Mouse (Mus musculus): ENCODE measurements at regions not wholly inside any gene's neighbourhood (a gene's known extent, or its start where the extent isn't known, plus 50 kb on each side); places are given as distances from the start of the nearest gene placed in this dataset.

DNA sequence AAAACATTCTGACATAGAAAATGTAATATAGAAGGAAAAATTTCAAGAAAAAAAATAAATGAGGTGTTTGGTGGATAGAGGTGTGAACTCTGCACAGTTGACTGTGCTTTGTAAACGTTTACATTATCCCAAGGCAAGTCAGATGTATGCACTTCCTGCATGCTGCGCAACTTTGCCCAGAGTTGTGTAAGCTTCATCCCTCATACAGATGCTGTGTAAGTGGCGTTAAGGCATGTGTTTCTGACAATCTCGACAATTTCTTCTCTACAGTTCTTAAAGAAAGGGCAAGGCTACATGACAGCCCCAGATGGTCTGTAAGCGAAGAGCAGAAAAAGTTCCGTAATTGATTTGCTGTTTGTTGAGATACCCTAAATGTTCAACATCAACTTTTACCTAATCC is 476.6 kb upstream of the Pitx2 start:
- H3K9ac ChIP-seq (ENCODE audit: low read depth, low read length) = no peak overlapping the region
- no peaks in the 10 kb centered on the region for H3K27me3 ChIP-seq (ENCODE audit: insufficient read depth, low read length)
- DNase-seq (ENCODE audit: low spot score) (no peak), ATAC-seq (replicated peaks; ENCODE audit: low FRiP score, low read depth) (no peak)
- no peak overlapping the region for H3K4me2 ChIP-seq (ENCODE audit: low read length)
- no peaks in the 10 kb centered on the region for H3K4me1 ChIP-seq (replicated peaks; ENCODE audit: insufficient read depth, low read length)
- no peak overlapping the region for H3K4me3 ChIP-seq (replicated peaks; ENCODE audit: low read depth, low read length)
- no peak overlapping the region for H3K27ac ChIP-seq
- H3K9me3 ChIP-seq (replicated peaks; ENCODE audit: low read length) = no peaks in the 10 kb centered on the region
- no peak for TF ChIP-seq CTCF (IDR thresholded peaks at IDR 0.05; ENCODE audit: low read depth)
- 73% methylated on average over 6 of the region's 6 CpGs for WGBS
- H3K36me3 ChIP-seq (ENCODE audit: insufficient read depth, low read length) = no peaks in the 10 kb centered on the region

GRCm38 (mm10) chr3:128720276-128720675 is 479.4 kb upstream of the Pitx2 start:
- Histone ChIP-seq H3K4me1 (replicated peaks; ENCODE audit: insufficient read depth, low read length) (no peaks in the 10 kb centered on the region), H3K27ac (no peak overlapping the region), H3K27me3 (ENCODE audit: insufficient read depth, low read length) (no peaks in the 10 kb centered on the region), H3K9me3 (replicated peaks; ENCODE audit: low read length) (no peaks in the 10 kb centered on the region), H3K36me3 (ENCODE audit: insufficient read depth, low read length) (no peaks in the 10 kb centered on the region), H3K4me3 (replicated peaks; ENCODE audit: low read depth, low read length) (no peak overlapping the region), H3K9ac (ENCODE audit: low read depth, low read length) (no peak overlapping the region), H3K4me2 (ENCODE audit: low read length) (no peak overlapping the region)
- WGBS = 40% methylated on average over 5 of the region's 5 CpGs
- no peak for ATAC-seq (replicated peaks; ENCODE audit: low FRiP score, low read depth)
- DNase-seq (ENCODE audit: low spot score) = no peak
- TF ChIP-seq CTCF (IDR thresholded peaks at IDR 0.05; ENCODE audit: low read depth) = no peak

DNA sequence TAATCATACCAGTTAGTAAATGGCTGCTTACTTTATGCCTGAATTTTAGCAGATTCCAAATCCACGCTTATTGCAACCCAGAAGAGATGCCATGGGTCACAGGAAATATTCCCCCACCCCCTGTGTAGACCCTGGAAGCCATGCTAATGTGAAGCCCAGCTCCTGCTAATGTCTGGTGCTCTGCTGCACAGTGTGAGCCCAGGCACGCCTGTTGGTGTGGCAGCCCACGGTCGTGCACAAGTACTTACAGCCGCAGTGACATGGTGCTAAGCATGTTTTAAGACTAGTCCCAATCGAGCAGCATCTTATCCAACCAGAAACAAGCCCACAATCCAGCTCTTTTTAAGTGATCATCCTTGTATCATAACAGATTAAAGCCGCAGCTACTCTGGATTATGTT is 480.5 kb upstream of the Pitx2 start:
- no peak for TF ChIP-seq CTCF (IDR thresholded peaks at IDR 0.05; ENCODE audit: low read depth)
- H3K27ac ChIP-seq = no peak overlapping the region
- H3K9ac ChIP-seq (ENCODE audit: low read depth, low read length) = no peak overlapping the region
- WGBS = 81% methylated on average over 7 of the region's 7 CpGs
- no peaks in the 10 kb centered on the region for H3K9me3 ChIP-seq (replicated peaks; ENCODE audit: low read length)
- no peaks in the 10 kb centered on the region for H3K27me3 ChIP-seq (ENCODE audit: insufficient read depth, low read length)
- H3K4me3 ChIP-seq (replicated peaks; ENCODE audit: low read depth, low read length) = no peak overlapping the region
- H3K4me1 ChIP-seq (replicated peaks; ENCODE audit: insufficient read depth, low read length) = no peaks in the 10 kb centered on the region
- H3K36me3 ChIP-seq (ENCODE audit: insufficient read depth, low read length) = no peaks in the 10 kb centered on the region
- ATAC-seq (replicated peaks; ENCODE audit: low FRiP score, low read depth) (no peak), DNase-seq (ENCODE audit: low spot score) (no peak)
- no peak overlapping the region for H3K4me2 ChIP-seq (ENCODE audit: low read length)

GRCm38 (mm10) chr3:128707270-128707669 is 492.4 kb upstream of the Pitx2 start:
- H3K27me3 ChIP-seq (ENCODE audit: insufficient read depth, low read length) = no peaks in the 10 kb centered on the region
- ATAC-seq (replicated peaks; ENCODE audit: low FRiP score, low read depth) = no peak
- TF ChIP-seq CTCF (IDR thresholded peaks at IDR 0.05; ENCODE audit: low read depth) = no peak
- no peak overlapping the region for H3K9ac ChIP-seq (ENCODE audit: low read depth, low read length)
- no peak overlapping the region for H3K27ac ChIP-seq
- no peaks in the 10 kb centered on the region for H3K4me1 ChIP-seq (replicated peaks; ENCODE audit: insufficient read depth, low read length)
- H3K4me2 ChIP-seq (ENCODE audit: low read length) = no peak overlapping the region
- 80% methylated on average over 3 of the region's 3 CpGs for WGBS
- H3K36me3 ChIP-seq (ENCODE audit: insufficient read depth, low read length) = no peaks in the 10 kb centered on the region
- no peaks in the 10 kb centered on the region for H3K9me3 ChIP-seq (replicated peaks; ENCODE audit: low read length)
- no peak for DNase-seq (ENCODE audit: low spot score)
- no peak overlapping the region for H3K4me3 ChIP-seq (replicated peaks; ENCODE audit: low read depth, low read length)

DNA sequence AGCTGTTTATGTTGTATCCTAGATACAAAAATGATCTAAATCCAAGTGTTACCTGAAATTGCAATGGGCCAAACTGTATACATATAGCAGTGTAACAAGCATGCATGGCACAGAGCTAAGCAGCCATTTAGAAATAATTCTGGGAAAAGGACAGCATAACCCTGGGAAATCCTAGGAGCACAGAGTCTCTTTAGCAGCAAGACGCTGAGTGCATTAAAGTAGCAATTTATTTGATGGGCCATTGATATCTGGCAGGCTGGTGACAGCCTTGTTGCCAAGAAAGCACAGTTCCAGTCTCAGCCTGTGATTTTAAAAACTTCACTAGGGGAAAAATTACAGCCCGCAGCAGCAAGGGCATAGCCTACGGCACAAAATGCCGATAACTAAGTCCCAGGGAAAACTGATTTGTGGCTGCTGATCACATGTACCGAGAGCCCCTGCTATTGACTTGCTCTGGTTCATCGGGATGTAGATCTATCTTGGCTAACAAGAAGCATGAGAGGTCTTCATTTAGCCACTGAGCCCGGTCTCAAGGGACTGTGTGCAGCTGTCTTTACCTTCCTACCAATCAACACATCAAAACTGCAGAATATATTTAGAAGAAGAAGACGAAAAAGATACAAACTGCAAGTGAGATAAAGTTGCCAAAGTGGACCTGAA is 531.1 kb upstream of the Pitx2 start:
- no peaks in the 10 kb centered on the region for H3K36me3 ChIP-seq (ENCODE audit: insufficient read depth, low read length)
- H3K27me3 ChIP-seq (ENCODE audit: insufficient read depth, low read length) = no peaks in the 10 kb centered on the region
- no peak overlapping the region for H3K9ac ChIP-seq (ENCODE audit: low read depth, low read length)
- no peak overlapping the region for H3K27ac ChIP-seq
- H3K9me3 ChIP-seq (replicated peaks; ENCODE audit: low read length) = no peaks in the 10 kb centered on the region
- H3K4me3 ChIP-seq (replicated peaks; ENCODE audit: low read depth, low read length) = no peak overlapping the region
- no peak for ATAC-seq (replicated peaks; ENCODE audit: low FRiP score, low read depth)
- no peak for TF ChIP-seq CTCF (IDR thresholded peaks at IDR 0.05; ENCODE audit: low read depth)
- no peaks in the 10 kb centered on the region for H3K4me1 ChIP-seq (replicated peaks; ENCODE audit: insufficient read depth, low read length)
- no peak for DNase-seq (ENCODE audit: low spot score)
- 59% methylated on average over 8 of the region's 8 CpGs for WGBS
- H3K4me2 ChIP-seq (ENCODE audit: low read length) = no peak overlapping the region

GRCm38 (mm10) chr3:128665184-128665583 is 534.5 kb upstream of the Pitx2 start:
- Histone ChIP-seq H3K27ac (no peak overlapping the region), H3K36me3 (ENCODE audit: insufficient read depth, low read length) (no peaks in the 10 kb centered on the region), H3K4me3 (replicated peaks; ENCODE audit: low read depth, low read length) (no peak overlapping the region), H3K4me1 (replicated peaks; ENCODE audit: insufficient read depth, low read length) (no peaks in the 10 kb centered on the region), H3K4me2 (ENCODE audit: low read length) (no peak overlapping the region), H3K9ac (ENCODE audit: low read depth, low read length) (no peak overlapping the region), H3K27me3 (ENCODE audit: insufficient read depth, low read length) (no peaks in the 10 kb centered on the region), H3K9me3 (replicated peaks; ENCODE audit: low read length) (no peaks in the 10 kb centered on the region)
- WGBS = 69% methylated on average over 3 of the region's 3 CpGs
- DNase-seq (ENCODE audit: low spot score) (no peak), ATAC-seq (replicated peaks; ENCODE audit: low FRiP score, low read depth) (no peak)
- no peak for TF ChIP-seq CTCF (IDR thresholded peaks at IDR 0.05; ENCODE audit: low read depth)
